Mouse (Mus musculus): ENCODE measurements around the gene Sema4g.

Sema4g gene

GRCm38 (mm10) chr19:45048644-45049365 is 59.9 kb downstream of the Sema4g start:
- DNase-seq (ENCODE audit: low spot score), result no peak

GRCm38 (mm10) chr19:45049523-45049922 is 60.6 kb downstream of the Sema4g start:
- DNase-seq (ENCODE audit: low spot score), result no peak

All from yolk sac, embryonic 10.5 days (tissue).